Mouse (Mus musculus) left cerebral cortex, adult 8-10 months (tissue): ENCODE measurements around the gene Ccl20. TPM values are rescaled to one million over a fixed set of nuclear protein-coding genes. Genes with fewer than 3 reads are reported as not detected.
A peak's percentile ranks its signal among the peaks of the same experiment; 100 is the strongest.

ENCODE experiments used
- DNase-seq, 2 experiments: peaks; one replicate each; pipeline ENCODE4 v3.0.0; 2022; ENCODE audit warnings: low spot score in 2 of 2
- total RNA-seq, 4 experiments: library from RNA; stranded (reverse); gene quantifications; 2 replicates each; pipeline ENCODE4 v1.2.4; 2022

The Ccl20 gene
- total RNA-seq: not detected

- DNase-seq: no peak
Measured at GRCm38 (mm10) chr1:83116447-83117137, at the start of gene Ccl20. Ccl20 (plus strand) TSS chr1:83116766.

DNA sequence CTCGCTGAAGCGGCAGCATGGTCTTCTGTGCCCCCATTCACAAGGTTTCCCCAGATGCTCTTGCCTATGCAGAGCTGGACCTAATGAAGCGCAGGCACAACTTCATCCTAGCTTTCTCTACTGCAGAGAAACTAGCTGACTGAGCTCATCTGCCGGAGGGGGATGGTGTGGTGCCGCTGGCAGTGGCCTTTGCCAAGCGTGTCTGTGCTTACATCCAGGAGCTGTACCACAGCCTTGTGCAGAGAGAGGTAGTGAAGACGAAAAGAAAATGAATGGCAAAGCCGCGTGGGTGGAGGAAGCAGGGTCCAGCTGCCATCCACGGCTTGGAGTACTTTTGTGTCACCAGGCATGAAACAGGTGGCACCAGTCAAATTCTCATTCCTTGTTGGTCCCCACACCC is 49.4 kb upstream of the Ccl20 start:
- no peak for DNase-seq

DNA sequence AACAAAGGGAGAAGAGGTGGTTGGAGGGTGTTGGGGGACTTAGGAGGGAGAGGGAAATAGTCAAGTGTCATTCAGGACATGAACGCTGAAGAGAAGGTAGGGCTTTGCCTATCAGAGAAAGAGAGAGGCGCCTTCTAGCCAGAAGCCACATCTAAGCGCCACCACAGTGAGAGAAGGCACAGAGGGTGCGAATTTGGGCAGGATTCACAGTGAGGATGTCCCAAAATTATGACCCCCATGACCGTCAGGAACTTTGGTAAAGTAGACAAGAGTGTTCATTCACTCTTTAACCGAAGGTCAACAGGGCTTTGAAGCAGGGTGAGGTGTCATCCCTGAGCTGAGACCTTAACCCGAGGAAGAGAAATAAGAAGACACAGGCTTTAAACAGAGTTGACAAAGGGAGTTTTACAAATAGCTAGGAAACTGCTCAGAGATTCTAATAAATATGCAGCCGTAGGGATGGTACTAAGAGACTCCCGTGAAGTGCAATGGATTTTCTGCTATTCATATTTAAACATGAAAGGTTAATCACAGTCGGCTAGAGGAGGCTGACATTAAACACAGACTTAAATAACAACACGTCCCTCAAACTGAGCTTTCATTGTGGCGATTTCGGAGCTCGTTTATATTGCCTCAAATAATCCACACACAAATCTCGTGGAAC is 40.9 kb upstream of the Ccl20 start:
- no peak for DNase-seq

DNA sequence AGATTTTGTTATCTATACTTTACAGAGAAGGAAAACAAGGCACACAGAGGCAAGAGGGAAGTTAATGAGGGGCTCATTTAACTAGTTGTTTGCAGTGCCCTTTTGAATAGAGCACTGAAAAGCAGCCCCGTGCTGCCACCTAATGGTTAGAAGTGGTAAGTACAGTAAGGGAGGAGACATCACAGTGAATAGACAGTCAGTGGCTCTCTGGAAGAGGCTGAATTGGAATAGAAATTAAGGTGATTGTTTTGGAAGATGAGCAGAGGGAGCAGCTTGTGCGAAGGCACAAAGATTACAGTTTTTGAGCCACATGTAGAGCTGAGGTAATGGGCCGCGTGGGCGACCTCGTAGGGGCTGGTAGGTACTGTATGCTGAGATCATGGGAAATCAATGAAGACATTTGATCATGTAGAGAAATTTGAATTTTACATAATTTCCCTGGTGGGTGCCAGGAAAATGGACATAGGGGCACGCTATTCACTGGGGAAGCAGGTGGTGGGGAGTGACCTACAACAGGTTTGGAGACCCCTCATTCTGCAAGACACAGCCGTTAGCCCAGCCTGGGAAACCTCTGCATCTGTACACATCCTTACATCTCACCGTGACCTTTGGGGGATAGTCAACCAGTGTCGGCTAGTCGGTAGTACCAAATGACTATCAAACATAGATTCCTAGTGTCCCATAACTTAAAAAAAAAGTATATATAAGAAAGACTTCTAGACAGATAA is 40.2 kb upstream of the Ccl20 start:
- DNase-seq: peak in 1 of 2 experiments; percentile 13

GRCm38 (mm10) chr1:83077016-83077415 is 39.5 kb upstream of the Ccl20 start:
- DNase-seq: no peak

- DNase-seq: no peak
Measured at GRCm38 (mm10) chr1:83084790-83085189, 31.8 kb upstream of the Ccl20 start.

DNA sequence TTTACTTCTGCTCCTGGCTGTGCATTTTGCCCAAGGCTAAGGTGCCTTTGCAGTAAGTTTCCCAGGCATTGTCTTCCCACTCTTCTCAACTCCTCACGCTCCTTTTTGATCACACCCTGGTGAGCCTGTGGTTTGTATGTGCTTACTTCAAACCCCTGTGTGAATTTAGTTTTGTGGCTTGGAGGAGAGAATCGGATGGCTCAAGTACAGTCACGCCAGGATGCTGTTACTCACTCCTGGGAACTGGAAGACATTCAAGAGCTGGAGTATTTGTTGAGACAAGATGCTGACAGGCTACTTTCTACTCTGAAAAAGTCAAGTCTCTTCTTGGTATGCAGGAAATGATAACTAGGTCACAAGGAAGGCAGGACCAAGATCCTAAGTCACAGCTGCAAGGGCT is 25.3 kb upstream of the Ccl20 start:
- DNase-seq: no peak

DNA sequence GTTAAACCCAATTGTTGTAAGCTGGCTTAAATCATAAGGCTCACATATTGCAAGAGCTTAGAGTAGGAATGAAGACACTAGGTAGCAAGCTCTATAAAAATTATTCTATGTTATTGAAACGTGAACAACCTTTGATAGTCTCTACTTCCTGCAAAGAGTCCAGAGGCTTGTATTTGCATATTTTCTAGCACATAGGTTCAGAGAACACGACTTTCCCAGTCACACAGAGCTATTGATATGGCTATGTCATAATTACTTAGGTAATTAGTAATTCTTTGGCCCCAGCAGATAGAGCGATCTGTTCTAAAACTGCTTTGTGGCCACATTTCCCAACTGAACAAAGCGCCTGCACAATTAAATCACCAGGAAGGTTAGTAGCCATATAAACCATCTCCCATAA is 19.6 kb upstream of the Ccl20 start:
- no peak for DNase-seq

GRCm38 (mm10) chr1:83099160-83099559 is 17.4 kb upstream of the Ccl20 start:
- DNase-seq: no peak

DNA sequence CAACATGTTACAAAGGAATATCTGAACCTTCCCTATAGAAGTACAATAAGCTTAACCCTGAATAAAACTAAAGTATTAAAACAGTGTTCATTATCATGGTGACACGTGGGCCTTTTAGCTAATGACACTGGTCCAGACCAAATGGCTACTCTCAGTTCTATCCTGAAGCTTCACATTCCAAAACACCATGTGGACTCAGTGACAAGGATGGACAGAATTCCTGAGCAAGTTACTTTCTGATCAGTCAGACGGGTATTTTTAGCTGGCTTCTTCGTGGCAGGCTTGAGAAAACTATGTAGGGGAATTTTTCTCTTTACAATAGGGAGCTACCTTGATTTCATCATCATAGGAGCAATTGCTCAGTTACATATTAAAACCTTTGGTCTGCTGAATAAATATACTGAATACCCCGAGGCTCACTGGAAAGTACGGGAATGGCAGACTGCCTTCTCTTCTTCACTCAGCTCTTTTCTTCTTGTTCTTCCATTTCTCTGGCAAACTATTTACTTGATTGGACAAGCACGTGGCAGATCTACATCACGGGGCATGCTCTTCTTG is 16.9 kb upstream of the Ccl20 start:
- no peak for DNase-seq

DNA sequence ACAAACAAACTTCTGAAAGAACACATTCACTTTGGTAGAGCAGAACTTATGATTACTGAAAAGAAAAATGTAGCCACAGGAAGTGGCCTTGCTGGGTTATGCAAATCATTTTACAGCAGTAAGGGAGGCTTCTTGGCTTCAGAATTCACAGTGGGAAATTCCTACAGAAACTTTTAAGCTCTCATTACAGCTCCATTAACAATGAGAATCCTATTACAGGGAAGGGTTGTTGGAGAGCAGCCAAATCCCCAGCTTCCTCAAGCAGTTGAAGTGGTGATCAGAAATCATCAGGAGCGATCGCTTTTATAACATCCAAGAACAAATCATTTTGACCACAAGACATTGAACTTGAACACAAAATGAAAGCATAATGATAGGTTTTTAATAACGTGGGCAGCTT is 14.7 kb upstream of the Ccl20 start:
- DNase-seq: no peak

DNA sequence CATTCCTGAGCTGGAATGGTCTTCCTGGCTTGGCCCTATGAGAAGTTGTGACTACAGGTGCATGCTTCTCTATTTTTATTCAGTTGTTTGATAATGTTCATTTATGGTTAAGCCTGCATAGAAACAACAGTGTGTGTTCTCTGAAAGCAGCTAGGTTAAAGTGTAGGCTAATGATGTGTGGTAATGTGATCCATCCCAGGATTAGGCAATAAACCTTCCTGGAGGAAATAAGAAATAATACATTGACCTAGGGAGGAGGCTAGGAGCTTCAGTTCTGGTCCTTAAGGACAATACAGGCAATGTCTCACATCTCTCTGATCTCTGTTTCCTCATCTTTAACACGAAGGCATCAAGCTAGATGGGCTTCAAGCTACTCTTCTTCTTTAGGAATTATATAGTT is 11.1 kb upstream of the Ccl20 start:
- no peak for DNase-seq

GRCm38 (mm10) chr1:83107410-83107978 is 9.1 kb upstream of the Ccl20 start:
- no peak for DNase-seq

DNA sequence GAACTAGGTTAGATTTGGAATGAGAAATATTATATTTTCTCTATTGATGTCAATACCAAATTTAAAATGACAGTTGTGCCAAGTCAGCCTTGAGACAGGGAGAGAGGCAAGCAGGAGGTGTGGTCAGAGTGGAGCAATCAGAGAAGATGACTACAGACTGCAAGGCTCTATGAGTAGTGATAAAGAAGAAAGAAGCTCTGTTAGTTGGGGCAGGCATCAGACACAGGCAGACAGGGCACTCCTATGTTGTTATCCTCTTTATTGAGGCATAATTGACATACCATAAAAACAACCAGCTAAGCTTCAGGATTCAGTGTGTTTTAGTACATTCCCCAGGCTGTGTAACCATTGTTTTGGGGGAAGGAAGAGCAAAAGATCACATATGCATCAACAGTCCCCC is 5.6 kb upstream of the Ccl20 start:
- DNase-seq: no peak

- DNase-seq: no peak
Measured at GRCm38 (mm10) chr1:83111726-83112125, 4.8 kb upstream of the Ccl20 start.

DNA sequence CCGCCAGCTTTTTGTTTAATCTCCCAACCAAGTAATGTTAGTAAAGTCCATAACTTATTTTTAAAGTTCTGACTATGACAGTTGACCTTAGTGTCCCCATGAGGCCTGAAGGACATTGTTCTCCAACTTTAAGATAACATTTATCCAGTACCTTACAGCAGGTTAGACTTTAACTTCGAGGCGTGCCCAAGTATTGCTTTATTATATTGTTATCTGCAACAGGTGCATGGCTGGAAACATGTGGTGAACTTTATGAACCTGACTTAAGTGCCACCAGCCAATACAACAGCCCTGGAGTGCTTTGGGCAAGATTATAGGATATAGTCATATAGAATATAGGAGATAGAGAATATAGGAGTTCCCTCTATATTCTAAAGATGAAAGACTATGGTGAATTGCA is 651 bp downstream of the Ccl20 start:
- DNase-seq: no peak

DNA sequence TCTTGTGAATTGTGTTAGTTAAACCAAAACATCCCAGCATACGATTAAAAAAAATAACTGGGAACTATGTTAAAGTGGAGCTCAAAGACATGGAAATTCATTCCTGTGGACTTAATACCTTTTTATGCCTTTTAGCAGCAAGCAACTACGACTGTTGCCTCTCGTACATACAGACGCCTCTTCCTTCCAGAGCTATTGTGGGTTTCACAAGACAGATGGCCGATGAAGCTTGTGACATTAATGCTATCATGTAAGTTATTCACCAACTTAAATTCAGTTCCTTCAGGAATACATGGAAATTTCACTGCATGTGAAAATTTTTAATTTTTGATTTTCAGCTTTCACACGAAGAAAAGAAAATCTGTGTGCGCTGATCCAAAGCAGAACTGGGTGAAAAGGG is 1.1 kb downstream of the Ccl20 start:
- DNase-seq: peak in 1 of 2 experiments; percentile 27

DNA sequence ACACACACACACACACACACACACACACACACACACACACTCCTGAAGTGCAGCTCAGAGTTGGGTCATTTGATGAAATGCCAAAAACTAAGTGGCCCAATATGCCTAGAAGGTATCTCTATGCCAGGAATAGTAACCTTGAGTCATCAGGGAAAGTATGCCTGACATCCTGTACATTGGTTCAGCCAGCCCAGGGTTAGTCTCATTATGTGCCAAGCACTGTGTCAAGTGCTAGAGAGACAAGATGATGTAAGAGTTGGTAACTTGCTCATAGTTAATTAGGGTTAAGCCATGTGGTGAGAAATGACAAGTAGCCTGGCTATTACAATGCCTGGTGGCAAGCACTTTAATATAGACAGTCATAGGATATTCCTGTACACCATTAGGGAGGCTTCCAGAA is 3.3 kb downstream of the Ccl20 start:
- DNase-seq: no peak

DNA sequence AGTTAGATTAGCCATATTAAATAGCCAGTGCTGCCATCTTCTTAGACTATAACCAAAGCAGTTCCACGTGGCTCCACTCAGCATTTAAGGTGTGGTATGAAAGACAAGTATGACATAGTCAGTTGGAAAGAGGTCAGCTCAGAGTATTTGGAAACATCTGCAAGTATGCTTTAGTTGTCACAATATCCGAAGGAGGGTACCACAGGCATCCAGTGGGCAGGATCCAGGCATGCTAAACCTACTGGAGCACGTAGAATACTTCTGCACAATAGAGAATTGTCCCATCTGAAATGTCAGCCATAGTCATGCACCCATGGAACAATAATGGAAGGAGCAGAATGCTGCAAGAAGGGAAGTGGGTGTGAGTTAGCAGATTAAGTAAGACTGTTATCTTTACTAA is 3.7 kb downstream of the Ccl20 start:
- DNase-seq: no peak

DNA sequence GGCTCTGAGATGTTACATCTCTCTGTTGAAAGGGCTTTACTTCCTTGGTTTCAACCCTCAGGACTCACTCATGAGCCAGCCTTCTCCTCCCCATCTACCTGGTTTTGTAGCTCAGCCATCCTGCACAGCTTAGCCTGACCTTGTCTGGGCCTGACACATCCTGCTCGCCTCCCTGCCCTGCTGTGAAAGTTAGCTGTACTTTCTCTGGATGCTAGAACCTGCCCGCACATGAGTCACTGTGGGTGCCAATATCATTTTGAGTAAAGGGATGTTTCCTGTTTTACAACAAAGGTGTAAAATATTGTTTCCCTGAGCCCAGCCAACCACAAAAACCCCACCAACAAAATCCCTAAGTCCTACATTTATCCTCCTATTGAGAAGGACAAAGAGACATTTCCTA is 6.6 kb downstream of the Ccl20 start:
- no peak for DNase-seq

DNA sequence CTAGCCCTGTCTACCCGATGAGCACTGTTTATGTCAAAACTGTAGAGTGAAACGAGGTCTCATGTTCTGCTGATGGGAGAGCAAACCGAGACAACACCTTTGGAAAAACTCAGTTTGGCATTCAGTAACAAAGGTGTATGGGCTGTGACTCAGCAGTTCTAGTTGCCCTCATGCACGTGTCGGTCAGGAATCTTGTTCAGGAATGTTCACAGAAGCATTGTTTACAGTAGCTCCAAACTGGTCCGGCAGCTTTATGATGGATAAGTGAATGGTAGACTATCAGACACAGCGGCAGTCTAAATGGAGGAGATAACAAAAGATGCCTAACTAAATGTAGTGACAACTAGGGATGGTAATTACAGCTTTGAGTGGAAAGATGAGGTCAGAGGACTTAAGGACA is 19.3 kb downstream of the Ccl20 start:
- no peak for DNase-seq

- DNase-seq: no peak
Measured at GRCm38 (mm10) chr1:83137847-83138246, 21.3 kb downstream of the Ccl20 start.
